Mouse (Mus musculus): ENCODE results near the gene Snx19.

The Snx19 gene

DNA sequence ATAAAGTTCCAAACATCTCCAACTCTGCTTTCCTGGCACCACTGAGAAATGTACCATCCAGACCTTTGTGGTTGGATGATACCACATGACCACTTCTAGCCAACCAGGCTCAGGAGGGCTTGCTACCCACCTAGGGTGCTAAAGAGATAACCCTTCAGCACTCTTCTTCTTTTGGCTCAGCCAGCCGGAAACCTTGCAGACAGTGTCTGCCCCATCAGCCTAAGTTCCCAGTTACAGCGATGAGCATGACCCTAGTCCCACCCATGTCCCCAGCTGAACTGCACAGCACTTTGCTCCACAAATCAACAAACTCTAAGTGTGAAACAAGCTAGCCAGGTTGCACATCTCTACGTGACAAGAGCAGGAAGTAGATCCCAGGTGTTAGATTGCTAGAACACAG lies 57.3 kb downstream of the Snx19 start:
- no peak for DNase-seq (ENCODE audit: low read depth, low spot score)

DNA sequence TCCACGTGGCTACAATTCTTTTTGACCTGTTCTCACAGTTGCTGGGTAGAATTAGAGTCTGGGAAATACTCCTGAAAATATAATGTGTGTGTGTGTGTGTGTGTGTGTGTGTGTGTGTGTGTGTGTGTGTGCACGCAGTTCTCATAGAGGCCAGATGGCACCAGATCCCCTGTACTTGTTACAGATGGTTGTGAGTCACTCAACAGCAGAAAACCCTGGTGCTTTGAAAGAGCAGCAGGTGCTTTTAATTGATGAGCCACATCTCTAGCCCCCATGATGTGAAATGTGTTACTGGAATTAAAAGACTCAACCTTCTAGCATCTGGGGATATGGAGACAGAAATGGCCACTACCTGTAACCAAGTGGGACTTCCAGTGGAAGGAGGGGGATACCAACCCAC lies 58.3 kb downstream of the Snx19 start:
- DNase-seq (ENCODE audit: low read depth, low spot score), result no peak

DNA sequence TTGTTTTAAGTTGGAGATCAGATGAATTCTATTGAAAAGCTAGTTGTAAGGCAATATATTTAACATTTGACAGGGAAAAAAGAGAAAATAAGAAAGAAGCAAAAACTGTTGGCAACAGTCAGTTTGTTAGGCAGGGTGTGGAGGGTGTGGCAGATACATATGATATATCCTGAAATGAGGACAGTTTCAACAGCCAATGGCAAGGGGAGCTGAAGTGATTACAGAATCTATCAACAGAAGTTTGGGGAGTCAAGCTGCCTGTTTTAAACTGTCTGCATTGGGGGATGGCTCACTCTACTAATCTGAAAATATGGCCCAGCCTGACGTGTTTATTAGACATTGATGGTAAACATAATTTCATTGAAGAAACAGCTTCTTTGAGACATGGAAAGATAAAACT lies 61.5 kb downstream of the Snx19 start:
- DNase-seq (ENCODE audit: low read depth, low spot score), result no peak

DNA sequence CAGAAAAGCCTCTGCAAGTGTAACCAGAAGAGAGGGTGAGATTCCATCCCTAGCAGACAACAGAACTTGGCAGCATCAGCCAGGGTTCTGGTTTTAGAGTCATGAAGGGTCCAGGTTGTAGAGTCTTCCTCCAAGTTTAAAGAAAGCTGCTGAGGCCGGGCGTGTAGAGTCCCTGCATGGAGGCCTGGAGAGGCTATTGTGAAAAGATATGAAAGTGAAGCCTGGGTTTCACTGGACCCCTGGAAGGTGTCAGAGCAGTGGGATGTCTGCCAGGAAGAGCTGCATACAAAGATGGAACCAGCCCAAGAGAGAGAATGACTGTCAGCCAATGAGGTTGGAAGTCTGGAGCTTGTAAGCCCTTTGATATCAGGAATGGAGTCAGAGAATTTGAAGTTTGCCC lies 67.5 kb downstream of the Snx19 start:
- DNase-seq (ENCODE audit: low read depth, low spot score), result no peak

DNA sequence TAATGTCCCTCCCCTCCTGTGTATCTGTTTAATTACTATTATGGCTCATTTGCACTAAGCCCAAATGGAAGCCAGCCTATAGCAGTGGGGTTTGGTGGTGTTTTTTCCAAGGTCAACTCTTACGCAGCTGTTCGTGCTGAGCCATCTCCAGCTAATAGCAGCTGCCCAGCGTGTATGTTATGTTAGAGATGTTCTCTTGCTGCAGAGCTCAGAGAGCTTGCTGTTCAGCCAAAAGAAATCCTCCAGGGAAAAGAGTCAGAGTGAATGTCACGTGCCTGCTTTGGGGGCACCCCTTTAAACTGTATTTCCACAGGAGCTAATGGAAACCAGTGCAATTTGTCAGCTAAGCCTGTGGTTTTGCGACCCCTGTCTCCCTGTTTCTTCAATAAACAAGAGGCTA lies 82.1 kb downstream of the Snx19 start:
- no peak for DNase-seq (ENCODE audit: low read depth, low spot score)

DNA sequence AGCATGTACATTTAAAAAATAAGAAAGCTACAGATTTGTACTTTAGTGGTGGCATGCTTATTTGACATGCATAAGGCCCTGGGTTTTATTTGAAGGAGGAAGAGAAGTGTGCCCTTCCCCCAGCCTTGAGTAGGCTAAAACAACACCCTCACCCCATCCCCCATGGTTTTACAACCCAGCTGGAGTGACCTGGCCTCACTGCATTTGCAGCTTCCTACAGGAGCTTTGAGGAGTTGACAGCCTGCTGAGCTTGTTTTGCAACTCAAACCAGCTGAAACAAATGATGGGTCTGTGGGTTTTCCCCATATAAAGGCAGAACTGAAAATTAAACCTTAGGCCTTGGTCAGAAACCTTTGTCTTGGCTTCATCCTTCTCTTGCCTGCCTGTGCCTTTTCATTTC lies 89.0 kb downstream of the Snx19 start:
- DNase-seq (ENCODE audit: low read depth, low spot score), result no peak
